Mouse (Mus musculus) urinary bladder, postnatal 14 days (tissue): ENCODE measurements around the gene Ube2l6.
A peak's percentile ranks its signal among the peaks of the same experiment; 100 is the strongest.

Source experiments
- DNase-seq: peaks from one replicate; pipeline ENCODE4 v3.0.0; 2021; ENCODE audit warnings: low spot score

Ube2l6 gene

GRCm38 (mm10) chr2:84837817-84838592 is 39.4 kb downstream of the Ube2l6 start:
- peak; percentile 19 for DNase-seq

- DNase-seq, result no peak
Observed at GRCm38 (mm10) chr2:84838593-84838949, 39.9 kb downstream of the Ube2l6 start, which contains the start of gene Slc43a1. TSS of gene Slc43a1 (plus strand) at chr2:84838850.

- DNase-seq, result peak; percentile 49
Observed at GRCm38 (mm10) chr2:84838993-84839980, 40.7 kb downstream of the Ube2l6 start.

GRCm38 (mm10) chr2:84840016-84840747 is 41.6 kb downstream of the Ube2l6 start:
- DNase-seq, result peak; percentile 71

- DNase-seq, result peak; percentile 9
Observed at GRCm38 (mm10) chr2:84840748-84841563, 42.3 kb downstream of the Ube2l6 start.

- DNase-seq, result no peak
Observed at GRCm38 (mm10) chr2:84841905-84842304, 43.3 kb downstream of the Ube2l6 start.

GRCm38 (mm10) chr2:84843654-84844053 is 45.0 kb downstream of the Ube2l6 start:
- DNase-seq, result no peak

- DNase-seq, result no peak
Observed at GRCm38 (mm10) chr2:84845226-84845625, 46.6 kb downstream of the Ube2l6 start.

GRCm38 (mm10) chr2:84850407-84851129 is 51.9 kb downstream of the Ube2l6 start:
- no peak for DNase-seq

GRCm38 (mm10) chr2:84851130-84852040 is 52.8 kb downstream of the Ube2l6 start:
- DNase-seq, result peak; percentile 53

GRCm38 (mm10) chr2:84855732-84856131 is 57.1 kb downstream of the Ube2l6 start:
- peak; percentile 47 for DNase-seq

- DNase-seq, result no peak
Observed at GRCm38 (mm10) chr2:84858551-84858950, 59.9 kb downstream of the Ube2l6 start.
